Mouse (Mus musculus) layer of hippocampus, adult 9-11 months (tissue): ENCODE data around the gene Setd3.

Experiments
- DNase-seq: peaks from one replicate; pipeline ENCODE4 v3.0.0; 2022

Setd3 gene

DNA sequence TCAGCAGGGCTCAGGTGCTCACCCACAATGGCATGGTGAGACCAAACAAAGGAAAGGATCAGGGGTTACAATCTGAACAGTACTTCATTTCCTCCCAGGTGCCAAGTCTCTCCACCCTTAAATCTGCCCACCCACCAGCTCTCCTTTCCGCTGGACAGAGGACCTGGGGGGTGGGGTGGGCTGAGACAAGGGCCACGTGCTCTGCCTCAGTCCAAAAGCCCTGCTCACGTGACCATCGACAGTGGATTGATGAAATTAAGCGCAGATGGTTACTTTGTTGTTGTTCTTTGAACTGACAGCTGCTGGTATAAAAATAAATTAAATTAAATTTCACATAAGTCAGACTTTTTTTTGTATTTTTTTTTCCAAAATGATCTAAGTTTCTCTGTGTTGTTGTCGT lies 109.6 kb downstream of the Setd3 start:
- DNase-seq, result peak; percentile 48

DNA sequence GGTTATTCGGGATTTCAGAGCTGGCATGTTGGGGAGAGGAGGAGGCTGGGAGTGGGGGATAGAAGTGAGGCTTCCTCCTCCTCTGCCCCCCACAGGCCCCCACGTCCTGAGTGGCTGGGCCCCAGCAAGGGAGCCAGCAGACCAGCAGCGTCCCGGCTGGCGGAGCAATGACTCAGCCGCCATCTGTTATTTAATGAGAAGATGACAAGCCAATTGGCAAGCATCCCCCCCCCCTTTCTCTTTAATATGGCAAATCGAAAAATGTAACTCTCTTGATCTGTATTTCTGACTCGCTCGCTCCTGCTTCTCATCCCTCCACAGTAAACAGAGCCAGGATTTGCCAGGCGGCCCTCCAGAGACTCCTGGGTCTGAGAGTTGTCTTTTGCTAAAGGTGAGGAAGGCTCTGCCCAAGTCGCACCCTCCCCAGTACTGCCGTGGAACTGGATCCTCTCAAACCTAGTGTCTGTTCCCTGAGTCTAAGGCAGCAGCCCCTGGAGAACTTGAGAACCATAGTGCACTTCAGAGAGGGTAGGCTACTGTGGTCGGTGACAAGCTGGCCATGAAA lies 111.2 kb downstream of the Setd3 start:
- DNase-seq, result peak; percentile 73

DNA sequence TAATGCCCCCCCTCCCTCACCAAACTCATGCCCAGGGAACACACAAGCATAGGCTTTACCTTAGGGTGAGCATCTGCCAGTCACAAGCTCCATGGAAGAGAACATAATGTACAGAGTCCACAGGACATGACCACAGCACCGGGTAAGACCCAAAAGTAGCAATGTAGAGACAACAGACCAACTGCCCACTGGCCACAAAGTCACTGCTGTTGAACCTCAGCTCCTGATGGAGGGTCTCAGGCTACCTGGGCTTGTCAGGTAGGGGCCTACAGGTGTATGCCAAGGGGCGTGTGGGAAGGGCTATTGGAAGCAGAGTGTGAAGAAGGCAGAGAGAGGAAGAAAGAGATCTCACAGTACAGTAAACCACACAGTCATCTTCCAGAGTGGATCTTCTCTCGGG lies 111.9 kb downstream of the Setd3 start:
- DNase-seq, result no peak

DNA sequence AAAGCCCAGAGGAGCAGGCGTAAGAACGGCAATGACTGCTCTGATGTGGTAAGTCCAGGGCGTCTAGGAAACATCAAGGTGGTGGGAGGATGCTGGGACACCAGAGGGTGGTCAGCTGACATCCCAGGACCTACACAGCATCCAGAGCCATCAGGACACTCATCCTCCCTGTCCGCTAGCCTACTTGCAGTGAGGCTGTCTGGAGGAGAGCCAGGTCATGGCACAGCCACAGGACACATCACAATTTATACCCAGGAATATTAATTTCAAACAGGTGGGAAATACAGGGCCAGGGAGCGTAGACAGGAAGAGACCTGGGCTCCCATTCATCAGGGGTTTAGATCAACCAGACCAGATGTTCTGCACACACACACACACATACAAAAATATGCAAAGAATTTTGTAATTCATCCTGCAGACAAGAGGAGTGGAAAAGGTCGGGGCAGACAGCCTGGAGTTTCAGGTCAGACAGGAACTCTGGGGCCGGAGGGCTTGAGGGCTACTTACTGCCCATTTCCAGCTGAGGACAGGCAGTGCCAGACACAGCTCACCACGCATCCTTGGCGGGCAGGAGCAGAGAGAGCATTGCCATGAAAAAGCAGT lies 114.6 kb downstream of the Setd3 start:
- no peak for DNase-seq

DNA sequence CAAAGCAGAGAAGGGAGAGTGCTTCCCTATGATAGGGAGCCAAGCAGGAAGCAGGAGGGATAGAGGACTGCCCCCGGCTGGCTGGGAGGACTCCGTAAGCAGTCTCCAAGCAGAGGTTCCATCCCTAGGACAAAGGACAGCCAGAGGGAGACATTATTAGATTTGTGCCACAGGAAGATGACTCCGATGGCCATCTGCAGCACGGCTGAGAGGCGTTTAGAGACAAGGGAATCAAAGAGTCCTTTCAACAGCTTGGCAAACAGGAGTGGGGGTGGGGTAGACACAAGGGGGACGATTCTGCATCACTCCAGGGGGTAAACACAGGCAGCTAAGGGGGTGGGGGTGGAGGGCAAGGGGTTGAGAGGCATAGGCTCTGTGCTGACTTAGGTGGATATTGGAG lies 115.1 kb downstream of the Setd3 start:
- DNase-seq, result no peak

DNA sequence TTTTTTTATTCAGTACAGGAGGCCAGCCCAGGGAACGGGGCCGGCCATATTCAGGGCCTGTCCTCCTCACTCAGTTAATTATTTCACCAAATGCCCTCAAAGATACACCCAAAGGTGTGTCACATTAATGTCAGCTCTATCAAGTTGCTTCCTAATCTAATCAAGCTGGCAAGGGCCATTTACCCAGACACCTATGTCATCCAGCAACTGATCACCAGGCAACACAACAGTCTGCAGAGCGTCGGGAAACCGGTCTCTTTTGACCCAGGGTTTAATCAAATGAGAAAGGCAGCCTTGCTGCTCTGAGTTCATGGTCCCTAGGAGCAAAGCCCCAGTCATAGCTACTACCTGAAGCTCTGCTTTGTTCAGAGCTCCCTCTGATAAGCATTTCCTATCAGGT lies 117.0 kb downstream of the Setd3 start:
- DNase-seq, result no peak

DNA sequence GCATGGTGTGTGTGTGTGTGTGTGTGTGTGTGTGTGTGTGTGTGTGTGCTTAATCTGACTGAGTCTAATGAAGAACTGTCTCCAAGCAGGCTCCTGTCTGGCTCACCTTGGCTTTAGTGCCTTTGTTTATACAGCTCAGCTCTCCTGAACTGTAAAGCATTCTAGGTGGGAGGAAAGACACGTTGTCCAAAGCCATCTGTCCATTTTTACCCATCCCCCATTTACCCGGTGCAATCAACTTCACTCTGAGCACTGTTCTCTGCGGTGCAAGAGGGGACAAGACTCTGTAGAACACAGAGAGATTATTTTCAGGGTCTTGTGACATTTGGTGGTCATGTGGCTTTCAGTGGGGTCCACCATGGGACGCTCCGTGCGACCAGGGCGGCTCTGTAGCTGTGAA lies 117.5 kb downstream of the Setd3 start:
- no peak for DNase-seq
